ENCODE assay signal across 13 mouse cellular contexts in genomic region chr8:126848369-126849105, GRCm38 (mm10).
DNase-seq lines count a peak whose midpoint lies in the region; ATAC-seq and TF ChIP-seq lines count a peak whose summit lies in the region.
"Had no signal": no experiment of that assay in that cellular context is flagged by ENCODE, and none has a peak within 500 bp of the region (broad histone marks: within the 10 kb centered on the region; RNA-seq: fewer than 3 reads in every experiment).

No protein-coding gene starts in this region.

- H3K9me3 ChIP-seq in liver, embryonic 13.5 days (replicated peaks), result no peaks in the 10 kb centered on the region
- no peaks in the 10 kb centered on the region for H3K9me3 ChIP-seq in hindbrain, postnatal 0 days (ENCODE audit: low read length)
- H3K9me3 ChIP-seq: G1E; hindbrain, embryonic 15.5 days; neural tube, embryonic 12.5 days had no signal

- TF ChIP-seq CTCF in layer of hippocampus, adult 2 months (conservative IDR thresholded peaks at IDR 0.05), result no peak
- TF ChIP-seq CTCF in bone marrow, adult 2 months (IDR thresholded peaks at IDR 0.05; ENCODE audit: control insufficient read depth, insufficient read depth, low read length), result no peak
- TF ChIP-seq CTCF in thymus, adult 2 months (IDR thresholded peaks at IDR 0.05; ENCODE audit: borderline replicate concordance, control insufficient read depth, extremely low read depth, insufficient read depth, low read length, poor library complexity), result no peak
- TF ChIP-seq CTCF in hindbrain, postnatal 0 days (IDR thresholded peaks at IDR 0.05; ENCODE audit: low read depth), result no peak

- no peak overlapping the region for H3K4me3 ChIP-seq in layer of hippocampus, adult 2 months
- peak overlapping the region; percentile 14 for H3K4me3 ChIP-seq in bone marrow, adult 2 months (replicated peaks; ENCODE audit: control insufficient read depth, low read depth, low read length)
- no peak overlapping the region for H3K4me3 ChIP-seq in liver, embryonic 13.5 days (replicated peaks)
- no peak overlapping the region for H3K4me3 ChIP-seq in thymus, adult 2 months (ENCODE audit: control insufficient read depth, insufficient read depth, low read length)
- H3K4me3 ChIP-seq in hindbrain, postnatal 0 days (ENCODE audit: low read length), result no peak overlapping the region
- H3K4me3 ChIP-seq: hindbrain, embryonic 15.5 days; neural tube, embryonic 12.5 days had no signal

- peaks cover 43% of the 10 kb centered on the region for H3K4me1 ChIP-seq in bone marrow, adult 2 months (ENCODE audit: control insufficient read depth, insufficient read depth, low read length)
- H3K4me1 ChIP-seq in liver, embryonic 13.5 days (replicated peaks), result peaks cover 55% of the 10 kb centered on the region
- H3K4me1 ChIP-seq in thymus, adult 2 months (replicated peaks; ENCODE audit: control insufficient read depth, insufficient read depth, low read length), result peaks cover 76% of the 10 kb centered on the region
- no peaks in the 10 kb centered on the region for H3K4me1 ChIP-seq in hindbrain, postnatal 0 days (ENCODE audit: insufficient read depth, low read length)
- H3K4me1 ChIP-seq: hindbrain, embryonic 15.5 days had no signal

- no peaks in the 10 kb centered on the region for H3K36me3 ChIP-seq in liver, embryonic 13.5 days
- no peaks in the 10 kb centered on the region for H3K36me3 ChIP-seq in thymus, adult 2 months (ENCODE audit: control insufficient read depth, insufficient read depth, low read length)
- no peaks in the 10 kb centered on the region for H3K36me3 ChIP-seq in hindbrain, postnatal 0 days (ENCODE audit: insufficient read depth, low read length)
- H3K36me3 ChIP-seq: G1E; hindbrain, embryonic 15.5 days; neural tube, embryonic 12.5 days had no signal

- no peak for DNase-seq in layer of hippocampus, adult 2 months (ENCODE audit: low spot score in 2 of 2)
- no peak for DNase-seq in layer of hippocampus, postnatal 10 days (ENCODE audit: low spot score in 2 of 2)
- no peak for DNase-seq in liver, embryonic 13.5 days
- DNase-seq in thymus, adult 2 months, result peak; percentile 51
- DNase-seq in hindbrain, postnatal 0 days (ENCODE audit: low spot score), result no peak
- no peak for DNase-seq in MN1 (ENCODE audit: low spot score)
- DNase-seq in cerebellum, postnatal 36 days, result no peak
- DNase-seq: cerebellum, adult 9-10 months; right cerebral cortex, postnatal 4 days had no signal

- H3K27me3 ChIP-seq in liver, embryonic 13.5 days, result no peaks in the 10 kb centered on the region
- H3K27me3 ChIP-seq in thymus, adult 2 months (ENCODE audit: control insufficient read depth, insufficient read depth, low read length), result no peaks in the 10 kb centered on the region
- no peaks in the 10 kb centered on the region for H3K27me3 ChIP-seq in hindbrain, postnatal 0 days (ENCODE audit: insufficient read depth, low read length)
- H3K27me3 ChIP-seq: hindbrain, embryonic 15.5 days; neural tube, embryonic 12.5 days had no signal

- H3K9ac ChIP-seq in liver, embryonic 13.5 days, result no peak overlapping the region
- H3K9ac ChIP-seq in hindbrain, postnatal 0 days (replicated peaks; ENCODE audit: low read length), result no peak overlapping the region
- H3K9ac ChIP-seq: hindbrain, embryonic 15.5 days; neural tube, embryonic 12.5 days had no signal

- H3K27ac ChIP-seq in layer of hippocampus, adult 2 months, result 0 out of 2 replicates have a peak overlapping the region, but pooled peaks have one; percentile 24
- H3K27ac ChIP-seq in bone marrow, adult 2 months (ENCODE audit: control insufficient read depth, insufficient read depth, low read depth, low read length, poor library complexity), result peak overlapping the region; percentile 86
- peak overlapping the region; percentile 71 for H3K27ac ChIP-seq in liver, embryonic 13.5 days
- H3K27ac ChIP-seq in thymus, adult 2 months (ENCODE audit: control insufficient read depth, insufficient read depth, low read length), result peak overlapping the region; percentile 99
- no peak overlapping the region for H3K27ac ChIP-seq in hindbrain, postnatal 0 days
- H3K27ac ChIP-seq: hindbrain, embryonic 15.5 days; neural tube, embryonic 12.5 days had no signal

- no peak for TF ChIP-seq POLR2A in bone marrow, adult 2 months (IDR thresholded peaks at IDR 0.05; ENCODE audit: borderline replicate concordance, control insufficient read depth, low read depth, low read length)
- TF ChIP-seq POLR2A in thymus, adult 2 months (IDR thresholded peaks at IDR 0.05; ENCODE audit: control insufficient read depth, extremely low read depth, insufficient read depth, low read length, poor library complexity), result no peak

- 15% methylated on average over 13 of the region's 13 CpGs for WGBS in bone marrow, adult 2 months
- 33% methylated on average over 13 of the region's 13 CpGs for WGBS in liver, embryonic 13.5 days (ENCODE audit: insufficient replicate concordance)
- WGBS in thymus, adult 2 months, result 15% methylated on average over 13 of the region's 13 CpGs
- 86% methylated on average over 13 of the region's 13 CpGs for WGBS in hindbrain, postnatal 0 days

- no peak overlapping the region for H3K4me2 ChIP-seq in liver, embryonic 13.5 days
- H3K4me2 ChIP-seq in hindbrain, postnatal 0 days (ENCODE audit: low read depth, low read length), result no peak overlapping the region
- H3K4me2 ChIP-seq: hindbrain, embryonic 15.5 days; neural tube, embryonic 12.5 days had no signal

- ATAC-seq in liver, embryonic 13.5 days (ENCODE audit: low read depth), result peak; percentile 18; the same call in 1 of the 2 replicates
- ATAC-seq in hindbrain, postnatal 0 days, result no peak
